Mouse (Mus musculus) forebrain, embryonic 10.5 days (tissue): ENCODE results near the gene Gm5724. TPM values are rescaled to one million over a fixed set of nuclear protein-coding genes. Genes with fewer than 3 reads are reported as not detected.

Source experiments
- DNase-seq: peaks from one replicate; pipeline ENCODE4 v3.0.0-alpha.2; 2017; ENCODE audit warnings: low spot score; ENCODE audit errors: extremely low spot score
- H3K27ac ChIP-seq: fragments of 300-500 bp; sonication (generic); 2 replicates; pipeline ENCODE4 v1.5.1; 2016; ENCODE audit warnings: mild to moderate bottlenecking
- H3K27me3 ChIP-seq: fragments of 300-500 bp; sonication (generic); 2 replicates; pipeline ENCODE4 v1.6.1; 2016; ENCODE audit warnings: mild to moderate bottlenecking; ENCODE audit not compliant: poor library complexity, severe bottlenecking
- H3K36me3 ChIP-seq: fragments of 300-500 bp; sonication (generic); replicated peaks from 2 replicates; pipeline ENCODE4 v1.6.1; 2016; ENCODE audit warnings: mild to moderate bottlenecking, moderate library complexity
- H3K4me1 ChIP-seq: fragments of 300-500 bp; sonication (generic); 2 replicates; pipeline ENCODE4 v1.6.1; 2016
- H3K4me3 ChIP-seq: fragments of 300-500 bp; sonication (generic); 2 replicates; pipeline ENCODE4 v1.5.1; 2016; ENCODE audit warnings: mild to moderate bottlenecking, moderate library complexity
- H3K9me3 ChIP-seq: fragments of 300-500 bp; sonication (generic); 2 replicates; pipeline ENCODE4 v1.6.1; 2016; ENCODE audit warnings: mild to moderate bottlenecking, moderate library complexity
- WGBS: fragments of 180-500 bp; shearing (Covaris S2); methylation state at CpG from one replicate; pipeline ENCODE4 v1.1.7; 2016; 5-methylcytosine and 5-hydroxymethylcytosine counted together
- polyA plus RNA-seq: library from polyadenylated mRNA; unstranded; fragments of >200 nt; fragmentation: Nextera tagmentation; extraction: Ambion mirVana; gene quantifications from 2 replicates; pipeline ENCODE4 v1.2.1, GENCODE M21; 2016

Gene Gm5724
- not detected in 2 replicates for polyA plus RNA-seq

DNA sequence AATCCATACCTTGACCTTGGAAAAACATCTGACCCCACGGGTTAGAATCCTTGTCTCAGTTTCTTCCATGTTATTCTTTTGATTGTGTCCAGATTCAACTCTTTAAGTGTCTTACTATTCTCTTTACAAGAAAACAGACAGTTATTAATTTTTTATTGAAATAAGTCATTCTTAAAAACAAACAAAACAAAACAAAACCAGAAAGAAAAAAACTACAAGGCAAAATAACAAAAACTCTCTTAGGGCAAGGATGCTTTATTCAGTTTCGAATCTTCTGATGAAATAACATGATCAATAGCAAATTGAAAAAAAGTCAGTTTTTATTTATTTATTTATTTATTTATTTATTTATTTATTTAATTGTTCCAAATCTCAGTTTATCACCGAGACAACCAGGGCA, at the start of gene Gm5724:
Gm5724 (minus strand) TSS at position 101 of the 400 bp plus-strand sequence.
- DNase-seq, result no peak
- H3K4me3 ChIP-seq, result no peak within 1 kb of the TSS
- H3K27ac ChIP-seq, result no peak within 1 kb of the TSS
- H3K9me3 ChIP-seq, result no peaks in the 10 kb centered on the region
- no peaks in the 10 kb centered on the region for H3K36me3 ChIP-seq
- no peaks in the 10 kb centered on the region for H3K4me1 ChIP-seq
- H3K27me3 ChIP-seq, result no peaks in the 10 kb centered on the region
- WGBS, result 88% methylated on average over 3 of the region's 3 CpGs

DNA sequence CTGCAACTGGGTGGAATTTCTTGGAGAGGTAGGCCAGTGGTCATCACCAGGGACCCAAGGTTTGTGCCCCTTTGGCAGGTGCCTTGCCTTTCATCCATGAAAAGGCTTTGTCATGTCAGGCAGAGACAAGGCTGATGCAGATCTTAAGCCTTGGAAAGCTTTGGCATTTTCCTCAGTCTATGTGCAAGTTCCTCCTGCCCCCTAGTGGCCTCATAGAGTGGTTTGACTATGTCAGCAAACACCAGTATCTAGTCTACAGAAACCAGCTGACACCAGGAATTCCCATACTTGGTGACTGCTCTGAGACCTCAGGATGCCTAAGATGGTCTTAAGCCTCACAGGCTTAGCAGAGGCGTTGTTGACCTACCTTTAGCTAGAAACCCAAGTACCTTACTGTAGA, 24.2 kb upstream of the Gm5724 start:
- no peak overlapping the region for H3K4me3 ChIP-seq
- 21% methylated on average over 1 of the region's 1 CpGs for WGBS
- peak; percentile 21 for DNase-seq
- no peaks in the 10 kb centered on the region for H3K9me3 ChIP-seq
- H3K27me3 ChIP-seq, result no peaks in the 10 kb centered on the region
- no peaks in the 10 kb centered on the region for H3K4me1 ChIP-seq
- H3K27ac ChIP-seq, result no peak overlapping the region
- H3K36me3 ChIP-seq, result no peaks in the 10 kb centered on the region

DNA sequence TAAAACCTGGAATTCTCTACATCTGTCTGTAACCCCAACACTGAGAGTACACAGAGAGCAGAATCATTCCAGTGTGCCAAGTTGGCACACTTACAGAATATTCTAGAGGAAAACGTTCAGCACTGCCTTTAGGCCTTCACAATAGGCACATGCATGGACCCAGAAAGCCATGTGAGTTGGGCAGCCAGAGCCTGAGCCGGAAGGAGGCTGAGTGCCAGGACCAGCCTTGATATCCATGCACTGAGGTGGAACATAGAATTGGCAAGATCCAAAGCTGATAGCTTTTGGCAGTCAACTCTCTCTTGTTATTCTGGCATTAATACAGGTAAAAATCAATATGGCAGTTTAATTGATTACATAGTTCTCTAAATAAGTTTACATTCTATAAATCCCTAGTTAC, 866 bp upstream of the Gm5724 start:
- 91% methylated on average over 2 of the region's 2 CpGs for WGBS
- no peaks in the 10 kb centered on the region for H3K4me1 ChIP-seq
- H3K9me3 ChIP-seq, result no peaks in the 10 kb centered on the region
- no peak for DNase-seq
- no peak overlapping the region for H3K4me3 ChIP-seq
- no peaks in the 10 kb centered on the region for H3K27me3 ChIP-seq
- no peak overlapping the region for H3K27ac ChIP-seq
- no peaks in the 10 kb centered on the region for H3K36me3 ChIP-seq

DNA sequence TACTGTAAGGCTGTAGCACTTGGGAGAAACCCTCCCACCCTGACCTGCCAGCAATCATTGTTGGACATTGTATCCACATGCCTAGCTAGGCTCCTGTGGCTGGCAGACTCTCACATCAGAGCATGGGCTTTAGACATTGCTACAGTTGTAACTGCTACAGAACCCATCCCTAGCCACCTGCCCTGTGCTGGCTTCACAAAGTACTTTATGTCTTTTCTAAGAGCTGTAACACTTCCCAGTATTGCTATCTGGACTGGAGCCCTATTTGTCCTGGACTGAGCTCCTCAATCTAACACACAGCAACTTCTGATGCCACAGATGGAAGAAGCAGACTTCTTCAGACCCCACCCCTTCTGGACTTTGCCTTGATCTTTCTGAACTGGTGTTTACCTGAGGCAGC, 82.4 kb downstream of the Gm5724 start:
- Histone ChIP-seq H3K27ac (no peak overlapping the region), H3K9me3 (no peaks in the 10 kb centered on the region), H3K4me3 (no peak overlapping the region), H3K36me3 (no peaks in the 10 kb centered on the region), H3K4me1 (no peaks in the 10 kb centered on the region), H3K27me3 (no peaks in the 10 kb centered on the region)
- DNase-seq, result no peak

DNA sequence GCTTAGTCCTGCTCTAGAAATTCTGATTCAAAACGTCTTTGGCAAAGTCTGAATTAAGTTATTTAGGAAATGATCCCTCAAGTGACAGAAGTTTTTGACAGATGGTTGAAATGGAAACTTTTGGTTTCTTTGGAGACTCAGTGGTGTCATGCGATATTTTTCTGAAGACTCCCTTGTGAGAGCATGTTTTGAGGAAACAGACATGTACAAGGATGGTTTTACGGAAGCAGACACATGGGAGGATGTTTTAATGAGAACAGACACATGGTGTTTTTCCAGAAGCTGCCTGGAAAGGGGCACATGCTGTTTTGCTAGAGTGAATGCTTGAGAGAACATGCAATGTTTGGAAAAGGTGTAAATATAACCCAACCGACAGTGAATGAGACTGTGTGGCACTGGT, 86.6 kb downstream of the Gm5724 start:
- WGBS, result 83% methylated on average over 4 of the region's 4 CpGs
- no peaks in the 10 kb centered on the region for H3K9me3 ChIP-seq

More for the DNA sequence above, 86.6 kb downstream of the Gm5724 start:
- H3K4me3 ChIP-seq, result no peak overlapping the region
- no peak for DNase-seq
- no peaks in the 10 kb centered on the region for H3K4me1 ChIP-seq
- no peak overlapping the region for H3K27ac ChIP-seq
- H3K36me3 ChIP-seq, result no peaks in the 10 kb centered on the region
- no peaks in the 10 kb centered on the region for H3K27me3 ChIP-seq

Other genes starting within 250 kb of the Gm5724 start
- gene Slco1c1, start 249.4 kb downstream of the Gm5724 start, polyA plus RNA-seq, result 0.18 and 0.20 TPM in 2 replicates
- not detected in 2 replicates for gene Slco1b2, start 144.3 kb downstream of the Gm5724 start, polyA plus RNA-seq
- not detected in 2 replicates for gene Slco1a4, start 82.4 kb upstream of the Gm5724 start, polyA plus RNA-seq
- not detected in 2 replicates for gene Slco1a1, start 173.2 kb upstream of the Gm5724 start, polyA plus RNA-seq
- not detected in 2 replicates for gene Gm6614, start 237.6 kb upstream of the Gm5724 start, polyA plus RNA-seq